Mouse (Mus musculus): ENCODE measurements around the gene Eif4ebp2.

- TF ChIP-seq CTCF (IDR thresholded peaks at IDR 0.05; ENCODE audit: extremely low read depth, insufficient read depth, insufficient read length, insufficient replicate concordance) (no peak), POLR2A (IDR thresholded peaks at IDR 0.05; ENCODE audit: low read depth, low read length) (no peak)
Measured at GRCm38 (mm10) chr10:61500756-61501155, 48.3 kb upstream of the Eif4ebp2 start.

Data from spleen, adult 2 months (tissue).